Mouse (Mus musculus) midbrain, embryonic 10.5 days (tissue): Measurements from ENCODE around the gene Map2k4. TPM values are rescaled to one million over a fixed set of nuclear protein-coding genes. Genes with fewer than 3 reads are reported as not detected.
A peak's percentile ranks its signal among the peaks of the same experiment; 100 is the strongest.

Experiments used
- DNase-seq: peaks from one replicate; pipeline ENCODE4 v3.0.0-alpha.2; 2017; ENCODE audit warnings: low spot score
- H3K27ac ChIP-seq: fragments of 300-500 bp; sonication (generic); replicated peaks from 2 replicates; pipeline ENCODE4 v1.5.1; 2016; ENCODE audit warnings: mild to moderate bottlenecking
- H3K27me3 ChIP-seq: fragments of 300-500 bp; sonication (generic); 2 replicates; pipeline ENCODE4 v1.6.1; 2016; ENCODE audit warnings: low read depth, mild to moderate bottlenecking; ENCODE audit not compliant: poor library complexity, severe bottlenecking
- H3K36me3 ChIP-seq: fragments of 300-500 bp; sonication (generic); 2 replicates; pipeline ENCODE4 v1.6.1; 2016; ENCODE audit warnings: mild to moderate bottlenecking, moderate library complexity
- H3K4me1 ChIP-seq: fragments of 300-500 bp; sonication (generic); 2 replicates; pipeline ENCODE4 v1.6.1; 2016
- H3K4me3 ChIP-seq: fragments of 300-500 bp; sonication (generic); 2 replicates; pipeline ENCODE4 v1.5.1; 2016; ENCODE audit warnings: mild to moderate bottlenecking, moderate library complexity
- H3K9me3 ChIP-seq: fragments of 300-500 bp; sonication (generic); replicated peaks from 2 replicates; pipeline ENCODE4 v1.6.1; 2016; ENCODE audit warnings: mild to moderate bottlenecking
- WGBS: fragments of 180-500 bp; shearing (Covaris S2); methylation state at CpG from one replicate; pipeline ENCODE4 v1.1.7; 2016; 5-methylcytosine and 5-hydroxymethylcytosine counted together
- polyA plus RNA-seq: library from polyadenylated mRNA; unstranded; fragments of >200 nt; fragmentation: Nextera tagmentation; extraction: Ambion mirVana; gene quantifications from 2 replicates; pipeline ENCODE4 v1.2.1, GENCODE M21; 2016

Map2k4 gene
- polyA plus RNA-seq, 1 experiment from 2014 or later, result 62.8 TPM

- Histone ChIP-seq H3K27ac (no peak overlapping the region), H3K4me1 (no peaks in the 10 kb centered on the region), H3K9me3 (no peaks in the 10 kb centered on the region), H3K36me3 (no peaks in the 10 kb centered on the region), H3K4me3 (no peak overlapping the region), H3K27me3 (no peaks in the 10 kb centered on the region)
- DNase-seq, result no peak
- WGBS, result 80% methylated on average over 10 of the region's 10 CpGs
These were observed 6.5 kb upstream of the Map2k4 start for GRCm38 (mm10) chr11:65794428-65795219.

DNA sequence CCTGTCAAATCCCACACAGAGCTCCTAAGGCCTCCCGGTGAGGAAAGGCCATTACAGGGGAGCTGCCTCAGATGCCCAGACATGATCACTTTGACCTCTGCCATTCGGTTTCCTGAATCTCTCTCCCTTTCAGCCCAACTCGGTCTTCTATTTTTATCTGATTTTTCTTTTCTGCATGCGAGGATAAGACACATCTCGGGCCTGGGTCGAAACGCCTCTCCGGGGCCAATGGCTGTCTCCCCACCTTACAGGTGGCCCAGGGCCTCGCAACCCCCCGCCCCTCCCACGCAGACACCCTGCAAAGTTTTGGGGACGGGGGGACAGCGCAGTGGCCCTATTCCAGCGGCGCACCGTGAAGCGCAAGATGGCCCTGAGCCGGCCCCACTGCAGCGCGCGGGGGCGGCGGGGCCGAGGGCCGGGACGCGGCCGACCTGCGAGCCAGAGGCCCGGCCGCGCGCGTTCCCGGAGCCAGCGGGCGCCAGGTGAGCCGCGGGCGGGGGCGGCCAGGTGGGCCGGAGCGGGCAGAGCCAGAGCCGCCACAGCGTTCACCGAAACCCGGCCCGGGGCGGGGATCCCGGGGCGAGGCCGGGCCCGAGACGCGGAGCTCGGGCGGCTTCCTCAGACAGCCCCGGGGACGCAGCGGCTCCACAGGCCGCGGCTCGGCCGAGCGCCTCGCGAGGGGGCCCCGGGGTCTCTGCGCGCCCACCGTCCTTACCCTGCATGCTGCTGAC, 511 bp downstream of the Map2k4 start:
- peak overlapping the region; percentile 98 for H3K4me3 ChIP-seq
- H3K27me3 ChIP-seq, result no peaks in the 10 kb centered on the region
- under 1% methylated on average over 71 of the region's 71 CpGs for WGBS
- H3K9me3 ChIP-seq, result no peaks in the 10 kb centered on the region
- H3K36me3 ChIP-seq, result peaks cover 7% of the 10 kb centered on the region; the same call in 1 of the 2 replicates
- DNase-seq, result no peak
- peak overlapping the region; percentile 98 for H3K27ac ChIP-seq
- peaks cover 23% of the 10 kb centered on the region for H3K4me1 ChIP-seq

DNA sequence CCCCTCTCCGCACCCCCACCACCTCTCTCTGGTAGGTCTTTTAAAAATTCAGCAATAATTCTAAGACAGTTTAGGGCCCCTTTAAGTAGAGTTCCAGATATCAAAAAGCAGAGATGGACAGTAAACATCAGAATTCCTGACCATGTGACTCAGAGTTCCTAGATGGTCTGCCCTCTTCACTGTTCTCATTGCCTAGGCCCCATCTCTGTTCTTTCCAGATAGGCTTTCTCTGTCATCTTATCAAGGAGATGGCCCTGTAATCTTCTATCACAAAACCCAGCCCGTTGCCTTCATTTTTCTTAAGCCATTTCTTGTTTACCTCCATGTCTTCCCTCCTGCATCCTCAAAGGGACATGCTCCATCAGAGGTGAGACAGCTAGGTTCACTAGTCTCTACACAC, 1.9 kb downstream of the Map2k4 start:
- DNase-seq, result no peak
- Histone ChIP-seq H3K27me3 (no peaks in the 10 kb centered on the region), H3K4me3 (peak overlapping the region; percentile 98), H3K36me3 (peaks cover 9% of the 10 kb centered on the region), H3K4me1 (peaks cover 23% of the 10 kb centered on the region), H3K27ac (no peak overlapping the region), H3K9me3 (no peaks in the 10 kb centered on the region)
- WGBS, result 95% methylated on average over 2 of the region's 2 CpGs

GRCm38 (mm10) chr11:65781596-65781995, 6.5 kb downstream of the Map2k4 start:
- Histone ChIP-seq H3K27me3 (no peaks in the 10 kb centered on the region), H3K27ac (no peak overlapping the region), H3K4me1 (peaks cover 18% of the 10 kb centered on the region), H3K4me3 (no peak overlapping the region), H3K36me3 (peaks cover 27% of the 10 kb centered on the region), H3K9me3 (no peaks in the 10 kb centered on the region)
- DNase-seq, result no peak
- WGBS, result 90% methylated on average over 3 of the region's 3 CpGs

GRCm38 (mm10) chr11:65779578-65779977, 8.5 kb downstream of the Map2k4 start:
- Histone ChIP-seq H3K4me3 (no peak overlapping the region), H3K27me3 (no peaks in the 10 kb centered on the region), H3K27ac (no peak overlapping the region), H3K36me3 (peaks cover 20% of the 10 kb centered on the region), H3K9me3 (no peaks in the 10 kb centered on the region), H3K4me1 (peaks cover 9% of the 10 kb centered on the region; the same call in 1 of the 2 replicates)
- 92% methylated on average over 1 of the region's 1 CpGs for WGBS
- DNase-seq, result no peak

GRCm38 (mm10) chr11:65779066-65779465, 9.0 kb downstream of the Map2k4 start:
- Histone ChIP-seq H3K9me3 (no peaks in the 10 kb centered on the region), H3K27me3 (no peaks in the 10 kb centered on the region), H3K27ac (no peak overlapping the region), H3K4me1 (peaks cover 9% of the 10 kb centered on the region; the same call in 1 of the 2 replicates), H3K4me3 (no peak overlapping the region), H3K36me3 (peaks cover 20% of the 10 kb centered on the region)
- no peak for DNase-seq
- WGBS, result 97% methylated on average over 1 of the region's 1 CpGs

DNA sequence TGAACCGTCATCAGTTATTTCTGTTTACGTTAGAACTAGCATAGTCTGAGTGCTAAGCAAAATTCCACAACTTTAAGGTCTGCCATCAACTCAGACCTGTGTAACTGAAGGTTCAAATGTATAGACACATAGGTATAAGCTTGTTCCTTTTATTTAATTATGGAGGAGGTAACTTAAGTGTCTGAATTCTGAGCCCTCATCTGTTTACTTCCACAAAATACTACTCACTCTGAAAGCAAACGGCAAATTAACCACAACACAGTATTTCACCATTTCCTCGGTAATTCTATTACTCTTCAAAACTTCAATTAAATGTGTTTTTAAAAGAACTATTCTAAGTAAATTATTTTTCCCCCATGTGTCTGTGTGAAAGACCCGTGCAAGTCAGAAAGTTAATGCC, 10.3 kb downstream of the Map2k4 start:
- peaks cover 18% of the 10 kb centered on the region; the same call in 1 of the 2 replicates for H3K4me1 ChIP-seq
- no peaks in the 10 kb centered on the region for H3K27me3 ChIP-seq
- H3K9me3 ChIP-seq, result no peaks in the 10 kb centered on the region
- DNase-seq, result no peak
- H3K27ac ChIP-seq, result no peak overlapping the region
- peaks cover 20% of the 10 kb centered on the region for H3K36me3 ChIP-seq
- H3K4me3 ChIP-seq, result no peak overlapping the region
- WGBS, result 81% methylated on average over 5 of the region's 5 CpGs

GRCm38 (mm10) chr11:65776906-65777611, 11.0 kb downstream of the Map2k4 start:
- Histone ChIP-seq H3K36me3 (peaks cover 20% of the 10 kb centered on the region), H3K4me1 (peaks cover 18% of the 10 kb centered on the region; the same call in 1 of the 2 replicates), H3K27ac (no peak overlapping the region), H3K9me3 (no peaks in the 10 kb centered on the region), H3K4me3 (no peak overlapping the region), H3K27me3 (no peaks in the 10 kb centered on the region)
- DNase-seq, result no peak
- 59% methylated on average over 2 of the region's 2 CpGs for WGBS

DNA sequence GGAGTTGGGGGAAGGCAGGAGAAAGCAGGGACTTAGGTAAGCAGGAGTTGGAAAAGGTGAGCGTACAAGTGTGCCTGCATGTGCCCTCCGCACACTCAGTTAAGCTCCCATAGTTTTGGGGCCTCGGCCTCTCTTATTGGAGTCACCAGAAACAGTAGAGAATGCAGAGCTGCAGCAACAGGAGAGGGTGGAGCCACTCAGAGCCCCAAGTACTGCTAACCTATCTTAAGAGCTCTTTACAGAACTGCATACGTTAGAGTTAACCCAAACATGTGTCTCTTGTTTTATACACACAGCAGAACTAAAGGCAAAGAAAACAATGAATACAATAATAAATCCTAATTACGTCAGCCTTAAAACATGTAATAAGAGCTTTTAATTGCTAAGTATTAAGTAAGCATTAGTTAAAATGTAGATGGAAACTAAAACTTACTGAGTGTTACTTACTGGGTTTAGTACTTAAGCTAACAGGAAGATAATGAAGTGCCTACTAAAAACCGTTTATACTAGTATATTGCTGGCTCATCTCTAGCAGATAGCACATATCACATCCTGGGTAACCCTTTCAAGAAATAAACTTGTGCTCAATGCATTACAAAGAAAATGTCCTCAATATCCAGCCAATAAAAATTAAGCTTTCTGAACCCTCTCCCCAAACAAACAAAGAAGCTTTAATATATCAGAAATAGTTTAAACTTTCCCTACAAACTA, 14.0 kb downstream of the Map2k4 start:
- WGBS, result 86% methylated on average over 6 of the region's 6 CpGs
- H3K9me3 ChIP-seq, result no peaks in the 10 kb centered on the region
- peaks cover 18% of the 10 kb centered on the region; the same call in 1 of the 2 replicates for H3K4me1 ChIP-seq
- no peaks in the 10 kb centered on the region for H3K36me3 ChIP-seq
- no peak for DNase-seq
- H3K4me3 ChIP-seq, result no peak overlapping the region
- no peak overlapping the region for H3K27ac ChIP-seq
- no peaks in the 10 kb centered on the region for H3K27me3 ChIP-seq

- no peak overlapping the region for H3K4me3 ChIP-seq
- H3K4me1 ChIP-seq, result peaks cover 18% of the 10 kb centered on the region; the same call in 1 of the 2 replicates
- H3K9me3 ChIP-seq, result no peaks in the 10 kb centered on the region
- WGBS, result 89% methylated on average over 2 of the region's 2 CpGs
- DNase-seq, result no peak
- no peaks in the 10 kb centered on the region for H3K36me3 ChIP-seq
- H3K27ac ChIP-seq, result no peak overlapping the region
- H3K27me3 ChIP-seq, result no peaks in the 10 kb centered on the region
These were observed 14.6 kb downstream of the Map2k4 start for GRCm38 (mm10) chr11:65773535-65773934.

DNA sequence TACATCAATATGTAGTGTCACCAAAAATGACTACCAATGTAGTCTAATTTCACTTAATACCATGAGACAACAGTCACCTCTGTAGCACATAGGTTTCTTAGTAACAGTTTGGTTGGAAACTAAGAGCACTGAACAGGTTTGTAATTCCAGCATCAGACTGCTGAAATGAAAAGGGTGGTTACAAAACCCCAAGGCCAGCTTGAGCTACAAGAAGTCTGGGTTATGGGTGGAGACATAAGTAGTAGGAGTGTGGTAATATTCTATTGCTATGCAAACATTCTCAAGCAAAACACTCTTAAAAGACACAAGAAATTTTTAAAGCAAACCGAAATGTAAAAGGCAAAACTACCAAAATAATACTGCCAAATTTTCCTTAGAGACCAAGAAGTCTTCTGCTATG, 16.6 kb downstream of the Map2k4 start:
- 91% methylated on average over 1 of the region's 1 CpGs for WGBS
- Histone ChIP-seq H3K4me1 (peaks cover 9% of the 10 kb centered on the region; the same call in 1 of the 2 replicates), H3K36me3 (no peaks in the 10 kb centered on the region), H3K4me3 (no peak overlapping the region), H3K9me3 (no peaks in the 10 kb centered on the region), H3K27ac (no peak overlapping the region), H3K27me3 (no peaks in the 10 kb centered on the region)
- DNase-seq, result no peak

DNA sequence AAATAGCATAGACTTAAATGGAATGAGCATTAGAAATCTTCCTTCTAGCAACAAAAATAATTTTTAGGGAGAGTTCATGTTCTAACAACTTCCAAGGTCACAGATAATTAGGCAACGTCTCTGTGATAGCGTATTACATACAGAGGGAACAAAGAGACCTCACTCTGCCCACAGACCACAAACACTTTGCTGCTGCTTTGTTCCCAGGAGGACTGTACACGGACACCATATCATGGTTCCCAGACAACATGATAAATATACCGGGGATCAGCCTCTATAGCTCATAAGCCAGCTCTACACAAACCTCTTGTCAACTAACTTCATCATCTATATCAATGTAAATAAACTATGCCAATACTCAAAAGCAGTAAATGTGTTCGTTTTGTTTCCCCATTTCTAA, 18.1 kb downstream of the Map2k4 start:
- no peaks in the 10 kb centered on the region for H3K9me3 ChIP-seq
- no peak overlapping the region for H3K27ac ChIP-seq
- H3K36me3 ChIP-seq, result no peaks in the 10 kb centered on the region
- no peaks in the 10 kb centered on the region for H3K27me3 ChIP-seq
- H3K4me1 ChIP-seq, result peaks cover 9% of the 10 kb centered on the region; the same call in 1 of the 2 replicates
- 94% methylated on average over 5 of the region's 5 CpGs for WGBS
- no peak for DNase-seq
- no peak overlapping the region for H3K4me3 ChIP-seq
